Mouse (Mus musculus): Measurements from ENCODE around the gene Tipin.
"Not testable (repeated sequence)": the region's sequence is repeated elsewhere in the genome, so short reads cannot be mapped to it uniquely, and the experiment has no call there.

The Tipin gene

GRCm38 (mm10) chr9:64281105-64281780 lies at the start of gene Tipin:
TSS of gene Tipin (plus strand) at chr9:64281581.
- DNase-seq (ENCODE audit: low spot score in 2 of 2), result peak; percentile 93 to 94

GRCm38 (mm10) chr9:64231674-64232073 lies 49.7 kb upstream of the Tipin start:
- peak in 1 of 2 experiments; percentile 21 for DNase-seq (ENCODE audit: low spot score in 2 of 2)

GRCm38 (mm10) chr9:64232257-64232957 lies 49.0 kb upstream of the Tipin start:
- DNase-seq (ENCODE audit: low spot score in 2 of 2), result no peak

- DNase-seq (ENCODE audit: low spot score in 2 of 2), result no peak
Observed at GRCm38 (mm10) chr9:64233656-64234055, 47.7 kb upstream of the Tipin start.

- DNase-seq (ENCODE audit: low spot score in 2 of 2), result no peak
Observed at GRCm38 (mm10) chr9:64234768-64235435, 46.5 kb upstream of the Tipin start, which contains the start of gene Uchl4. TSS of gene Uchl4 (plus strand) at chr9:64235201.

- DNase-seq (ENCODE audit: low spot score in 2 of 2), result no peak
Observed at GRCm38 (mm10) chr9:64236056-64236455, 45.3 kb upstream of the Tipin start.

GRCm38 (mm10) chr9:64240116-64240515 lies 41.3 kb upstream of the Tipin start:
- no peak for DNase-seq (ENCODE audit: low spot score in 2 of 2)

GRCm38 (mm10) chr9:64240681-64241080 lies 40.7 kb upstream of the Tipin start:
- no peak for DNase-seq (ENCODE audit: low spot score in 2 of 2)

- no peak for DNase-seq (ENCODE audit: low spot score in 2 of 2)
Observed at GRCm38 (mm10) chr9:64242381-64242831, 39.0 kb upstream of the Tipin start.

- DNase-seq (ENCODE audit: low spot score in 2 of 2), result no peak
Observed at GRCm38 (mm10) chr9:64249371-64249770, 32.0 kb upstream of the Tipin start.

- no peak for DNase-seq (ENCODE audit: low spot score in 2 of 2)
Observed at GRCm38 (mm10) chr9:64250111-64250730, 31.2 kb upstream of the Tipin start.

GRCm38 (mm10) chr9:64252591-64253020 lies 28.8 kb upstream of the Tipin start:
- peak in 1 of 2 experiments; percentile 21 for DNase-seq (ENCODE audit: low spot score in 2 of 2)

GRCm38 (mm10) chr9:64253021-64253904 lies 28.1 kb upstream of the Tipin start, which contains the start of gene Map2k1:
TSS of gene Map2k1 (minus strand) at chr9:64253631.
- DNase-seq (ENCODE audit: low spot score in 2 of 2), result peak; percentile 99 to 100

- no peak for DNase-seq (ENCODE audit: low spot score in 2 of 2)
Observed at GRCm38 (mm10) chr9:64255422-64255821, 26.0 kb upstream of the Tipin start.

GRCm38 (mm10) chr9:64256204-64256603 lies 25.2 kb upstream of the Tipin start:
- DNase-seq (ENCODE audit: low spot score in 2 of 2), result no peak

- DNase-seq (ENCODE audit: low spot score in 2 of 2), result no peak
Observed at GRCm38 (mm10) chr9:64259906-64260305, 21.5 kb upstream of the Tipin start.

GRCm38 (mm10) chr9:64261023-64261422 lies 20.4 kb upstream of the Tipin start:
- peak in 1 of 2 experiments; percentile 21 for DNase-seq (ENCODE audit: low spot score in 2 of 2)

- no peak for DNase-seq (ENCODE audit: low spot score in 2 of 2)
Observed at GRCm38 (mm10) chr9:64264813-64265212, 16.6 kb upstream of the Tipin start.

GRCm38 (mm10) chr9:64267231-64267630 lies 14.2 kb upstream of the Tipin start:
- no peak for DNase-seq (ENCODE audit: low spot score in 2 of 2)

GRCm38 (mm10) chr9:64268196-64268595 lies 13.2 kb upstream of the Tipin start:
- no peak for DNase-seq (ENCODE audit: low spot score in 2 of 2)

- DNase-seq (ENCODE audit: low spot score in 2 of 2), result not testable (repeated sequence)
Observed at GRCm38 (mm10) chr9:64268836-64269235, 12.5 kb upstream of the Tipin start.

Measured in right cerebral cortex, adult 2 months (tissue).